Mouse (Mus musculus): ENCODE measurements around the gene Gng2. TPM values are rescaled to one million over a fixed set of nuclear protein-coding genes. Genes with fewer than 3 reads are reported as not detected.

The Gng2 gene
- polyA plus RNA-seq, 1 experiment from 2014 or later: 393 TPM

- no peak overlapping the region for H3K27ac ChIP-seq
- no peak overlapping the region for H3K9ac ChIP-seq
- DNase-seq (ENCODE audit: low spot score) (no peak), ATAC-seq (ENCODE audit: low FRiP score) (no peak)
- H3K4me3 ChIP-seq (replicated peaks; ENCODE audit: low read length): no peak overlapping the region
- H3K27me3 ChIP-seq (ENCODE audit: control insufficient read depth, insufficient read depth, low read length): no peaks in the 10 kb centered on the region
- no peak overlapping the region for H3K4me2 ChIP-seq (replicated peaks)
- peaks cover 48% of the 10 kb centered on the region for H3K36me3 ChIP-seq (replicated peaks; ENCODE audit: control insufficient read depth, insufficient read depth)
- H3K9me3 ChIP-seq (ENCODE audit: control insufficient read depth, low read length): no peaks in the 10 kb centered on the region
- WGBS: 99% methylated on average over 2 of the region's 2 CpGs
- no peaks in the 10 kb centered on the region; the same call in none of the 2 replicates for H3K4me1 ChIP-seq (replicated peaks; ENCODE audit: control insufficient read depth, insufficient read depth, low read length)
These were observed 28.0 kb downstream of the Gng2 start for GRCm38 (mm10) chr14:19949475-19949874.

- no peak for DNase-seq (ENCODE audit: low spot score)
- no peak overlapping the region for H3K27ac ChIP-seq
- no peak for ATAC-seq (ENCODE audit: low FRiP score)
- 85% methylated on average over 7 of the region's 7 CpGs for WGBS
- no peak overlapping the region for H3K9ac ChIP-seq
- no peaks in the 10 kb centered on the region for H3K27me3 ChIP-seq (ENCODE audit: control insufficient read depth, insufficient read depth, low read length)
- H3K4me2 ChIP-seq (replicated peaks): no peak overlapping the region
- H3K36me3 ChIP-seq (replicated peaks; ENCODE audit: control insufficient read depth, insufficient read depth): peaks cover 35% of the 10 kb centered on the region
- peaks cover 25% of the 10 kb centered on the region for H3K4me1 ChIP-seq (replicated peaks; ENCODE audit: control insufficient read depth, insufficient read depth, low read length)
- H3K4me3 ChIP-seq (replicated peaks; ENCODE audit: low read length): no peak overlapping the region
- H3K9me3 ChIP-seq (ENCODE audit: control insufficient read depth, low read length): no peaks in the 10 kb centered on the region
These were observed 31.2 kb downstream of the Gng2 start for GRCm38 (mm10) chr14:19946221-19946620.

- Histone ChIP-seq H3K9me3 (ENCODE audit: control insufficient read depth, low read length) (no peaks in the 10 kb centered on the region), H3K27ac (no peak overlapping the region), H3K4me2 (replicated peaks) (no peak overlapping the region), H3K27me3 (ENCODE audit: control insufficient read depth, insufficient read depth, low read length) (no peaks in the 10 kb centered on the region), H3K4me3 (replicated peaks; ENCODE audit: low read length) (no peak overlapping the region), H3K4me1 (replicated peaks; ENCODE audit: control insufficient read depth, insufficient read depth, low read length) (peaks cover 30% of the 10 kb centered on the region), H3K36me3 (replicated peaks; ENCODE audit: control insufficient read depth, insufficient read depth) (peaks cover 17% of the 10 kb centered on the region; the same call in 1 of the 2 replicates), H3K9ac (no peak overlapping the region)
- 25% methylated on average over 3 of the region's 3 CpGs for WGBS
- DNase-seq (ENCODE audit: low spot score) (no peak), ATAC-seq (ENCODE audit: low FRiP score) (no peak)
These were observed 34.7 kb downstream of the Gng2 start for GRCm38 (mm10) chr14:19942732-19943131.

GRCm38 (mm10) chr14:19942329-19942728 lies 35.1 kb downstream of the Gng2 start:
- DNase-seq (ENCODE audit: low spot score) (no peak), ATAC-seq (ENCODE audit: low FRiP score) (peak; percentile 28; the same call in 1 of the 2 replicates)
- Histone ChIP-seq H3K4me1 (replicated peaks; ENCODE audit: control insufficient read depth, insufficient read depth, low read length) (peaks cover 30% of the 10 kb centered on the region), H3K9ac (no peak overlapping the region), H3K27ac (no peak overlapping the region), H3K4me2 (replicated peaks) (no peak overlapping the region), H3K9me3 (ENCODE audit: control insufficient read depth, low read length) (no peaks in the 10 kb centered on the region), H3K27me3 (ENCODE audit: control insufficient read depth, insufficient read depth, low read length) (no peaks in the 10 kb centered on the region), H3K4me3 (replicated peaks; ENCODE audit: low read length) (no peak overlapping the region), H3K36me3 (replicated peaks; ENCODE audit: control insufficient read depth, insufficient read depth) (peaks cover 17% of the 10 kb centered on the region; the same call in 1 of the 2 replicates)
- WGBS: 25% methylated on average over 4 of the region's 4 CpGs

- Histone ChIP-seq H3K9me3 (ENCODE audit: control insufficient read depth, low read length) (no peaks in the 10 kb centered on the region), H3K9ac (no peak overlapping the region), H3K4me1 (replicated peaks; ENCODE audit: control insufficient read depth, insufficient read depth, low read length) (peaks cover 30% of the 10 kb centered on the region), H3K4me3 (replicated peaks; ENCODE audit: low read length) (no peak overlapping the region), H3K36me3 (replicated peaks; ENCODE audit: control insufficient read depth, insufficient read depth) (peaks cover 2% of the 10 kb centered on the region; the same call in 1 of the 2 replicates), H3K4me2 (replicated peaks) (no peak overlapping the region), H3K27ac (no peak overlapping the region), H3K27me3 (ENCODE audit: control insufficient read depth, insufficient read depth, low read length) (no peaks in the 10 kb centered on the region)
- no peak for ATAC-seq (ENCODE audit: low FRiP score)
- WGBS: 88% methylated on average over 1 of the region's 1 CpGs
- DNase-seq (ENCODE audit: low spot score): no peak
These were observed 37.4 kb downstream of the Gng2 start for GRCm38 (mm10) chr14:19940066-19940465.

- peaks cover 22% of the 10 kb centered on the region for H3K4me1 ChIP-seq (replicated peaks; ENCODE audit: control insufficient read depth, insufficient read depth, low read length)
- no peak overlapping the region for H3K4me2 ChIP-seq (replicated peaks)
- no peak overlapping the region for H3K27ac ChIP-seq
- DNase-seq (ENCODE audit: low spot score): no peak
- H3K9me3 ChIP-seq (ENCODE audit: control insufficient read depth, low read length): no peaks in the 10 kb centered on the region
- no peaks in the 10 kb centered on the region for H3K36me3 ChIP-seq (replicated peaks; ENCODE audit: control insufficient read depth, insufficient read depth)
- no peaks in the 10 kb centered on the region for H3K27me3 ChIP-seq (ENCODE audit: control insufficient read depth, insufficient read depth, low read length)
- H3K9ac ChIP-seq: no peak overlapping the region
- WGBS: 90% methylated on average over 5 of the region's 5 CpGs
- H3K4me3 ChIP-seq (replicated peaks; ENCODE audit: low read length): no peak overlapping the region
- ATAC-seq (ENCODE audit: low FRiP score): no peak
These were observed 38.9 kb downstream of the Gng2 start for GRCm38 (mm10) chr14:19938545-19938944.

- no peak overlapping the region for H3K9ac ChIP-seq
- no peaks in the 10 kb centered on the region for H3K4me1 ChIP-seq (replicated peaks; ENCODE audit: control insufficient read depth, insufficient read depth, low read length)
- H3K36me3 ChIP-seq (replicated peaks; ENCODE audit: control insufficient read depth, insufficient read depth): no peaks in the 10 kb centered on the region
- WGBS: 96% methylated on average over 3 of the region's 3 CpGs
- no peak overlapping the region for H3K27ac ChIP-seq
- no peak overlapping the region for H3K4me2 ChIP-seq (replicated peaks)
- no peaks in the 10 kb centered on the region for H3K9me3 ChIP-seq (ENCODE audit: control insufficient read depth, low read length)
- ATAC-seq (ENCODE audit: low FRiP score) (no peak), DNase-seq (ENCODE audit: low spot score) (no peak)
- no peaks in the 10 kb centered on the region for H3K27me3 ChIP-seq (ENCODE audit: control insufficient read depth, insufficient read depth, low read length)
- no peak overlapping the region for H3K4me3 ChIP-seq (replicated peaks; ENCODE audit: low read length)
These were observed 42.3 kb downstream of the Gng2 start for GRCm38 (mm10) chr14:19935084-19935483.

- H3K4me3 ChIP-seq (replicated peaks; ENCODE audit: low read length): no peak overlapping the region
- no peak overlapping the region for H3K27ac ChIP-seq
- ATAC-seq (ENCODE audit: low FRiP score) (no peak), DNase-seq (ENCODE audit: low spot score) (no peak)
- no peaks in the 10 kb centered on the region for H3K36me3 ChIP-seq (replicated peaks; ENCODE audit: control insufficient read depth, insufficient read depth)
- no peaks in the 10 kb centered on the region for H3K9me3 ChIP-seq (ENCODE audit: control insufficient read depth, low read length)
- no peaks in the 10 kb centered on the region for H3K27me3 ChIP-seq (ENCODE audit: control insufficient read depth, insufficient read depth, low read length)
- WGBS: 69% methylated on average over 6 of the region's 6 CpGs
- H3K4me2 ChIP-seq (replicated peaks): no peak overlapping the region
- no peaks in the 10 kb centered on the region for H3K4me1 ChIP-seq (replicated peaks; ENCODE audit: control insufficient read depth, insufficient read depth, low read length)
- no peak overlapping the region for H3K9ac ChIP-seq
These were observed 44.1 kb downstream of the Gng2 start for GRCm38 (mm10) chr14:19933314-19933713.

- Histone ChIP-seq H3K27ac (no peak overlapping the region), H3K4me3 (replicated peaks; ENCODE audit: low read length) (no peak overlapping the region), H3K36me3 (replicated peaks; ENCODE audit: control insufficient read depth, insufficient read depth) (peaks cover 5% of the 10 kb centered on the region; the same call in 1 of the 2 replicates), H3K27me3 (ENCODE audit: control insufficient read depth, insufficient read depth, low read length) (no peaks in the 10 kb centered on the region), H3K4me2 (replicated peaks) (no peak overlapping the region), H3K4me1 (replicated peaks; ENCODE audit: control insufficient read depth, insufficient read depth, low read length) (peaks cover 4% of the 10 kb centered on the region; the same call in 1 of the 2 replicates), H3K9me3 (ENCODE audit: control insufficient read depth, low read length) (no peaks in the 10 kb centered on the region), H3K9ac (no peak overlapping the region)
- WGBS: 38% methylated on average over 6 of the region's 6 CpGs
- no peak for ATAC-seq (ENCODE audit: low FRiP score)
- DNase-seq (ENCODE audit: low spot score): no peak
These were observed 49.5 kb downstream of the Gng2 start for GRCm38 (mm10) chr14:19927879-19928278.

- ATAC-seq (ENCODE audit: low FRiP score) (no peak), DNase-seq (ENCODE audit: low spot score) (no peak)
- 65% methylated on average over 2 of the region's 2 CpGs for WGBS
- no peaks in the 10 kb centered on the region for H3K9me3 ChIP-seq (ENCODE audit: control insufficient read depth, low read length)
- no peak overlapping the region for H3K4me3 ChIP-seq (replicated peaks; ENCODE audit: low read length)
- peaks cover 5% of the 10 kb centered on the region; the same call in 1 of the 2 replicates for H3K36me3 ChIP-seq (replicated peaks; ENCODE audit: control insufficient read depth, insufficient read depth)
- no peak overlapping the region for H3K4me2 ChIP-seq (replicated peaks)
- no peaks in the 10 kb centered on the region for H3K27me3 ChIP-seq (ENCODE audit: control insufficient read depth, insufficient read depth, low read length)
- no peak overlapping the region for H3K27ac ChIP-seq
- H3K9ac ChIP-seq: no peak overlapping the region
- H3K4me1 ChIP-seq (replicated peaks; ENCODE audit: control insufficient read depth, insufficient read depth, low read length): peaks cover 4% of the 10 kb centered on the region
These were observed 50.3 kb downstream of the Gng2 start for GRCm38 (mm10) chr14:19927156-19927555.

Data from hindbrain, embryonic 14.5 days (tissue).